Mouse (Mus musculus) bone marrow macrophage, adult 2 months (primary cell): ENCODE measurements around the gene Ydjc.

Experiments used
- CTCF ChIP-seq: IDR thresholded peaks from 2 replicates; pipeline ENCODE4 v1.5.1; 2012; ENCODE audit warnings: low read depth, mild to moderate bottlenecking, low read length, moderate library complexity
- POLR2A ChIP-seq: IDR thresholded peaks from 2 replicates; pipeline ENCODE4 v1.6.1; 2012; ENCODE audit warnings: mild to moderate bottlenecking, low read depth, low read length, borderline replicate concordance

GRCm38 (mm10) chr16:17127292-17127691 is 17.1 kb upstream of the Ydjc start:
- TF ChIP-seq CTCF: peak; percentile 54; the same call in 1 of the 2 replicates
- TF ChIP-seq POLR2A: no peak
